Mouse (Mus musculus) intestine, embryonic 15.5 days (tissue): ENCODE results near the gene Gstm5. TPM values are rescaled to one million over a fixed set of nuclear protein-coding genes. Genes with fewer than 3 reads are reported as not detected.

Experiments
- ATAC-seq: fragments of 200-750 bp; cut with Nextera tagmentation; 2 replicates; pipeline ENCODE4 v1.8.0; 2017; ENCODE audit warnings: moderate TSS enrichment, moderate library complexity
- H3K27ac ChIP-seq: fragments of 300-500 bp; sonication (generic); 2 replicates; pipeline ENCODE4 v1.5.1; 2015; ENCODE audit warnings: mild to moderate bottlenecking, inconsistent platforms
- H3K27me3 ChIP-seq: fragments of 300-500 bp; sonication (generic); replicated peaks from 2 replicates; pipeline ENCODE4 v1.6.1; 2015; ENCODE audit warnings: inconsistent platforms
- H3K36me3 ChIP-seq: fragments of 300-500 bp; sonication (generic); 2 replicates; pipeline ENCODE4 v1.6.1; 2015; ENCODE audit warnings: inconsistent platforms
- H3K4me1 ChIP-seq: fragments of 300-500 bp; sonication (generic); replicated peaks from 2 replicates; pipeline ENCODE4 v1.6.1; 2015; ENCODE audit warnings: inconsistent platforms
- H3K4me2 ChIP-seq: fragments of 300-500 bp; sonication (generic); replicated peaks from 2 replicates; pipeline ENCODE4 v1.6.1; 2015; ENCODE audit warnings: mild to moderate bottlenecking, inconsistent platforms
- H3K4me3 ChIP-seq: fragments of 300-500 bp; sonication (generic); replicated peaks from 2 replicates; pipeline ENCODE4 v1.5.1; 2015; ENCODE audit warnings: inconsistent platforms
- H3K9ac ChIP-seq: fragments of 300-500 bp; sonication (generic); 2 replicates; pipeline ENCODE4 v1.6.1; 2015; ENCODE audit warnings: inconsistent platforms
- H3K9me3 ChIP-seq: fragments of 300-500 bp; sonication (generic); 2 replicates; pipeline ENCODE4 v1.6.1; 2016; ENCODE audit warnings: inconsistent platforms
- WGBS: fragments of 180-500 bp; shearing (Covaris S2); methylation state at CpG from one replicate; pipeline ENCODE4 v1.1.7; 2015; 5-methylcytosine and 5-hydroxymethylcytosine counted together
- polyA plus RNA-seq: library from polyadenylated mRNA; unstranded; fragments of >200 nt; fragmentation: Nextera tagmentation; extraction: Ambion mirVana; gene quantifications from 2 replicates; pipeline ENCODE4 v1.2.1, GENCODE M21; 2015

Gene Gstm5
- polyA plus RNA-seq, 1 experiment from 2014 or later: 186 TPM

DNA sequence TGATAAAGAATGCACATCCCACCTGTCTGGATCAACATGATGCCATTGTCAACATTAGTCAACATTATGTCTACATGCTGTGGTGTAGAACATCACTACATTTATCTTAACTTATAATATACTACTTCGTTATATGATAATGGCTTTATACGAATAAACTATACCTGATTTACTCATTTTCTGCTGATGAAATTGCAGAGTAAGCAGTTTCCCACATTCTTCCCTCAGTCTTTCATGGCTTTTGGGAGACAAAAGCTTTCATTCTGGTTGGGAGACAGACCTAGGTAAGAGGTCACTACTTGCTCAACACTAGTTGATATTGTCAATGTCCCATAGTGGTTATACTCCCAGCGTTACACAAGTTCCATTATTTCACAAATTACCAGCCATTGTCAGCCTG is 29.7 kb downstream of the Gstm5 start:
- Histone ChIP-seq H3K27me3 (no peaks in the 10 kb centered on the region), H3K9me3 (no peaks in the 10 kb centered on the region), H3K4me2 (no peak overlapping the region), H3K36me3 (no peaks in the 10 kb centered on the region), H3K27ac (no peak overlapping the region), H3K9ac (no peak overlapping the region), H3K4me1 (0 out of 2 replicates have a peak, but pooled peaks cover 2% of the 10 kb centered on the region), H3K4me3 (no peak overlapping the region)
- WGBS: 92% methylated on average over 3 of the region's 3 CpGs
- ATAC-seq: no peak

DNA sequence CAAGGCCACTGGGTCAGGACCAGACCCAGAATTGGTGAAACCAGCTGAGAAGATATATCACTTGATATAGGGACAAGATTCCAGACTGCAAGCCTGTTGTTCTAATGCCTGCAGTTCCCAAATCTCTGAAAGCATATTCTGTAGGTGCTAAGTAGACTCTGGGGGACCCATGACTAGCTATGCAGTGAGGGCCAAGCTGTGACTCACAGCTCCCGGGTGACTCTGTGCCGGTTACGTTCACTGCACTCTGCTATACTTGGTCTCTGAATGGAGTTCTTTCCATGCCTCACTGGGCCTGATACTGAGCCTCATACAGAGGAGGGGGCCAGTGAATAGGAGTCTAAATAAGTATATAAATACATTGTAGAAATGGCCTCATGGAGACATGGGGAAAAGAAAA is 32.2 kb downstream of the Gstm5 start:
- ATAC-seq: no peak
- no peak overlapping the region for H3K4me2 ChIP-seq

DNA sequence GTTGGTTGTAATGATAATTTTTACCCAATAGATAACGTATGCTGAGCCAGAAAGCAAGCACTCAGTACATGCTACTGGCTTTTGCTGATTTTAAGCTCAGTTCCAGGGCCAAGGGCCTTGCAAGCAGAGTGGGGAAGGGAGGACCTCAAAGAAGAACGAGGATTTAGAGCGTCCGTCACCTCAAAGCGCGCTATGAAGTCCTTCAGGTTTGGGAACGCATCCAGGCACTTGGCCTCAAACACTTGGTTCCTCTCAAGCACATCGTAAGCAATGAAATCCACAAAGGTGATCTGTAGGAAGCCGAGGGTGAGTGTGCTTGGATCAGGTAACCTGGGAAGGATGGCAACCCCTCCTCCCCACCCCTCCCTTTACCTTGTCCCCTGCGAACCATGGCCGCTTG is 33.1 kb downstream of the Gstm5 start:
- Histone ChIP-seq H3K9me3 (no peaks in the 10 kb centered on the region), H3K9ac (no peak overlapping the region)

More for the DNA sequence above, 32.2 kb downstream of the Gstm5 start:
- Histone ChIP-seq H3K36me3 (no peaks in the 10 kb centered on the region), H3K9me3 (no peaks in the 10 kb centered on the region), H3K4me3 (no peak overlapping the region), H3K27me3 (no peaks in the 10 kb centered on the region), H3K9ac (no peak overlapping the region), H3K27ac (no peak overlapping the region), H3K4me1 (0 out of 2 replicates have a peak, but pooled peaks cover 5% of the 10 kb centered on the region)
- 92% methylated on average over 3 of the region's 3 CpGs for WGBS

DNA sequence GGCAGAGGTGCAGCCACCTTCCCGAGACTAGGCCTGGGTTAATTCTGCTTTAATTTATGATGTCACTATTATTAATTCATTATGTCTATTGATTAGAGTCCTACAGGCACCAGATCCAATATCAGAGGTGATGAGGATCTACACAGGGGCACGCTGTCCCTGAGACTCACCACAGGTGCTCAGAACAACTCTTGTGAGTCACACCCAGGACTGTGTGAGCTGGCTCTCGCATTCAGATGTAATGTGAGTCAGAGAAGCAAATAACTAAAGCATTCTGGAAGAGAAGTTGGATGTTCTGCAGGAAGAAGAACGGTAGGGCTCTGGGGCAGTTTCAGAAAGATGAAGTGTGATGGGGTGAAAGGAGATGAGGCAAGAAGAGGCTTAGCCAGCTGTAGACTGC is 33.6 kb downstream of the Gstm5 start:
- no peak for ATAC-seq
- H3K4me1 ChIP-seq: 0 out of 2 replicates have a peak, but pooled peaks cover 5% of the 10 kb centered on the region

More for the DNA sequence above, 33.1 kb downstream of the Gstm5 start:
- Histone ChIP-seq H3K36me3 (no peaks in the 10 kb centered on the region), H3K27me3 (no peaks in the 10 kb centered on the region), H3K4me3 (no peak overlapping the region), H3K27ac (no peak overlapping the region), H3K4me1 (0 out of 2 replicates have a peak, but pooled peaks cover 5% of the 10 kb centered on the region), H3K4me2 (no peak overlapping the region)
- 78% methylated on average over 11 of the region's 11 CpGs for WGBS
- ATAC-seq: no peak

DNA sequence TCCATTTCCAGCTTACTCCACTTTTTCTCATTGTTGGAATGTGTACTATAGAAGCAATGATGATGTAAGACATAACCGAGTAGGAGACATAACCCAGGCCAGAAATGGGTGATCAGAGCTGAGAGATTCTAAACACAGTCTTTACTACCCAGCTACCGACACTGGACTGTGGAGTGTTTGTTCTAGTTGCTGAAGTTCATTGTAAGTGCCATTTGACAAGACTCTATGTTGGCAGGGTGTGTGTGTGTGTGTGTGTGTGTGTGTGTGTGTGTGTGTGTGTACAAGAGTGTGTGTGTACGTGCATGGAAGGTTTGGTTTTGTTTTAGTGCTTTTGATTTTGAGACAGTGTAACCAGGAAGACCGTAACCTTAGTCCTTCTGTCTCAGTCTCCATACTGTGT is 34.1 kb downstream of the Gstm5 start:
- no peaks in the 10 kb centered on the region for H3K36me3 ChIP-seq
- H3K27me3 ChIP-seq: no peaks in the 10 kb centered on the region
- H3K4me2 ChIP-seq: no peak overlapping the region
- H3K27ac ChIP-seq: no peak overlapping the region
- no peak overlapping the region for H3K4me3 ChIP-seq
- WGBS: 76% methylated on average over 4 of the region's 4 CpGs
- H3K9me3 ChIP-seq: no peaks in the 10 kb centered on the region
- H3K9ac ChIP-seq: no peak overlapping the region
- no peak for ATAC-seq
- 0 out of 2 replicates have a peak, but pooled peaks cover 5% of the 10 kb centered on the region for H3K4me1 ChIP-seq

More for the DNA sequence above, 33.6 kb downstream of the Gstm5 start:
- no peak overlapping the region for H3K4me3 ChIP-seq
- no peaks in the 10 kb centered on the region for H3K9me3 ChIP-seq
- H3K36me3 ChIP-seq: no peaks in the 10 kb centered on the region
- H3K4me2 ChIP-seq: no peak overlapping the region
- H3K27ac ChIP-seq: no peak overlapping the region
- no peaks in the 10 kb centered on the region for H3K27me3 ChIP-seq
- 73% methylated on average over 4 of the region's 4 CpGs for WGBS
- no peak overlapping the region for H3K9ac ChIP-seq

DNA sequence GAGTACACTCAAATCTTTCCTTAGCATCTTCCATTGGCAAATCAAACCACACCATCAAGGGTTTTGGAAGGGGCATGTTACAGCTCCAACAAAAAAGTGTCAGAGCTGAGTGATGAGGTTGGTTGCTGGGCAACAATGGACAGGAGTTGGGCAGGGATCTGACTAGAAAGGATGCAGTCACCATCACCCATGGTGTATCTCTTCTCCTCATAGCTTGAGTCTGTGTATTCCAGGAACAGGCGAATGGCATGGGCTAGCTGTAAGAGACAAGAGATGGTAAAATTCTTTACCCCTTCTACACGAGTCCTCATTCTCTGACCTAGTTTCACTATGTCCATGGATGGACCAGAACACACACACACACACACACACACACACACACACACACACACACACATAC is 35.5 kb downstream of the Gstm5 start:
- WGBS: 60% methylated on average over 2 of the region's 2 CpGs
- Histone ChIP-seq H3K4me3 (peak overlapping the region; percentile 33), H3K36me3 (no peaks in the 10 kb centered on the region), H3K27me3 (no peaks in the 10 kb centered on the region), H3K9ac (peak overlapping the region; percentile 28; the same call in 1 of the 2 replicates), H3K4me1 (0 out of 2 replicates have a peak, but pooled peaks cover 5% of the 10 kb centered on the region), H3K27ac (0 out of 2 replicates have a peak overlapping the region, but pooled peaks have one; percentile 27), H3K4me2 (peak overlapping the region; percentile 66), H3K9me3 (no peaks in the 10 kb centered on the region)
- no peak for ATAC-seq

DNA sequence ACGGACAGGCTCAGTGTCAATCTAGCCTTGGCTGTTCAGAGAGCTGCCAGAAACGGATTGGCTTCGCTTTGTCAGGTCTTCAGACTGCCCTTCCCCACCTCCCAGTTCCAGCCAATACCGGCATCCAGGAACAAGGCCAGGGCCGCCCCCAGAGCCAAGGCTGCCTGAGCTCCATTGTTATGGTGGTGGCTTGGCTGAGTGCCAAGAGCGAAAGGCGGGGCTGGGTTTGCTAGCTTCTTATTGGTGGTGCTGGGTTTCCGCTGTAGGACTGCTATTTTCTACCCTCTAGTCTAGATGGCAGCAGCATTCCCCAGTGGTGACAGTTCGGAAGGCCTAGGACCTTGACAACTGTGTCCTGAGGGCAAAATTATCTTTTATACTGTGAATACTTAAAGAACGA is 36.0 kb downstream of the Gstm5 start, which contains the start of gene Gstm7:
TSS of gene Gstm7 (minus strand) at position 148 of the 400 bp plus-strand sequence.
- peak; percentile 98 for ATAC-seq
- H3K4me2 ChIP-seq: peak within 1 kb of the TSS; percentile 66
- H3K9me3 ChIP-seq: no peaks in the 10 kb centered on the region
- H3K27ac ChIP-seq: peak within 1 kb of the TSS; percentile 28; the same call in 1 of the 2 replicates
- 7% methylated on average over 10 of the region's 10 CpGs for WGBS
- peak within 1 kb of the TSS; percentile 33 for H3K4me3 ChIP-seq
- peak within 1 kb of the TSS; percentile 28; the same call in 1 of the 2 replicates for H3K9ac ChIP-seq
- H3K4me1 ChIP-seq: 0 out of 2 replicates have a peak, but pooled peaks cover 5% of the 10 kb centered on the region
- H3K27me3 ChIP-seq: no peaks in the 10 kb centered on the region
- no peaks in the 10 kb centered on the region for H3K36me3 ChIP-seq

DNA sequence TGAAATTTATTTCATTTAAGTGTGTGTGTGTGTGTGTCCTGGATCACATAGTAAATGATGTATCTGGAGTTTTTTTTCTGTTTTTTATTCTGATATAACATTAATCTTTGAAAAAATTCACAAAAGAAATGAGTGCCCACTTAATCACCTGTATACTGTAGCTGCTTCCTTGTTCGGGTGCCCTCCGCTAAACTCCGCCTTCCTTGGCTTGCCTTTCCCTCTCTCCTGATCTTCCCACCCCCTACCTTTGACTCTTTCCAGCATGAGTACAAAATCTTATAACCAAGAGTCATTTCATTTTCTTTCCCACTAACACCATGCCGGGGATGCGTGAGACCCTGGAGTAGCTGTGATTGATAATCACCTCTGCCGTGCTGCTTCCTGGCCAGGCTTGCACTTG is 36.5 kb downstream of the Gstm5 start:
- Histone ChIP-seq H3K9me3 (no peaks in the 10 kb centered on the region), H3K4me3 (no peak overlapping the region), H3K4me1 (0 out of 2 replicates have a peak, but pooled peaks cover 5% of the 10 kb centered on the region), H3K4me2 (no peak overlapping the region), H3K36me3 (no peaks in the 10 kb centered on the region), H3K9ac (no peak overlapping the region), H3K27ac (peak overlapping the region; percentile 28; the same call in 1 of the 2 replicates), H3K27me3 (no peaks in the 10 kb centered on the region)
- whole genome bisulfite sequencing: 52% methylated on average over 6 of the region's 6 CpGs
- ATAC-seq: peak; percentile 71

DNA sequence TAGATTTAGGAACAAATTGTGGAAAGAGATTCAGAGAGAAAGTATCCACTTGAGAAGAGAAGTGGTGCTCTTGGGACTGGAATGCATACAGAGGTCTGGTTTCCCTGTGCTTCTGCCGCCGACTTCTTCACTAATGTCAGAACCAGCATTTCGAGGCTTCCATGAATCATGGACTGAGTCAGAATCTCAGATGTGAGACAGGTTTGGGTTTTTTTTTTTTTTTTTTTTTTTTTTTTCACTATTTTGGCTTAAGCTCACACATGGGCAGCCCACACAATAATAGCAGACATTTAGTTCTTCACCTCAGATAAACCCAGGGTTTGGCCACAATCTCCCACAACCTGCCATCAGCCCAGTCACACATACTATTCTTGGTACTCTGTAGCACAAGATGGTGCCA is 39.6 kb downstream of the Gstm5 start:
- Histone ChIP-seq H3K9me3 (no peaks in the 10 kb centered on the region), H3K36me3 (no peaks in the 10 kb centered on the region), H3K27ac (no peak overlapping the region), H3K27me3 (no peaks in the 10 kb centered on the region), H3K9ac (no peak overlapping the region), H3K4me3 (no peak overlapping the region), H3K4me1 (0 out of 2 replicates have a peak, but pooled peaks cover 4% of the 10 kb centered on the region), H3K4me2 (no peak overlapping the region)
- 76% methylated on average over 3 of the region's 3 CpGs for WGBS
- ATAC-seq: no peak

DNA sequence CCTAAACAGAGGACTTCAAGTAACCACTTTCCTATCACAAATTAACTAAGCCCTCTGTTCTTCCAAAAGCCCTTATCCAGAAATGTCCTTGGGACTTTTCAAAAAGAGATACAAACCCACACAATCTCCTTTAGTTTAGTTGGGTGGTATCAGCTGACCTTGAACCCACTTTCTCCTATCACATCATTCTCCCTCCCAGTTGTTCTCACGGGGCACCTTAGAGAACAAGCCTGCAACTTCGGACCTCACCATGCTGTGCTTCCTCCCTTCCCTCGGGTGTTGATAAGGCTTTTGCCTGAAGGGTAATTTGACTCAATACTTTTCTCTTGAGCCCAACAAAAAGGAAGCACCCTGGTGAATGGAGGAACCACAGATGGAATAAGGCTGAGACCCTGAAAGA is 40.3 kb downstream of the Gstm5 start:
- Histone ChIP-seq H3K4me1 (0 out of 2 replicates have a peak, but pooled peaks cover 4% of the 10 kb centered on the region), H3K27ac (no peak overlapping the region), H3K36me3 (no peaks in the 10 kb centered on the region), H3K4me2 (no peak overlapping the region), H3K9me3 (no peaks in the 10 kb centered on the region), H3K27me3 (no peaks in the 10 kb centered on the region), H3K9ac (no peak overlapping the region), H3K4me3 (no peak overlapping the region)
- ATAC-seq: no peak
- 46% methylated on average over 3 of the region's 3 CpGs for WGBS

DNA sequence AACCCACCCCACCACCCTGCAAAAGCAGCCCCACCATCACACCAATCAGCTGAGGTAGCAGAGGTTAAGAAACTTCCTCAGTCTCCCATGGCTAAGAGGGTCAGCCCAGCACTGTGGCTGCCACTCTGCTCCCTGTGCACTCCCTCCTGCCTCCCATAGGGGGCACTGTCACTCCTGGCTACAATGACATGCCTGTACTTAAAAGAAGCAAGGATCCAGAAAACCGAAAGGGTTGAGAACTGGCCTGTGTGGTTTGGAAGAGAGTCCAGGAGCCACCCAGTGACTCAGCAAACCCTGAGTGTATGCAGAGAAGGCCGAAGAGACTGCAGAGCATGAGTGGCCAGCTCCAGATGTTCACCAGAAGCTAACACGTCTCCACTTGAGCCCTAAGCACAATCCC is 43.8 kb downstream of the Gstm5 start:
- Histone ChIP-seq H3K4me2 (no peak overlapping the region), H3K27me3 (no peaks in the 10 kb centered on the region), H3K4me3 (no peak overlapping the region), H3K27ac (no peak overlapping the region), H3K9ac (no peak overlapping the region), H3K9me3 (no peaks in the 10 kb centered on the region), H3K36me3 (no peaks in the 10 kb centered on the region), H3K4me1 (no peaks in the 10 kb centered on the region)
- peak; percentile 41; the same call in 1 of the 2 replicates for ATAC-seq
- 39% methylated on average over 3 of the region's 3 CpGs for WGBS

DNA sequence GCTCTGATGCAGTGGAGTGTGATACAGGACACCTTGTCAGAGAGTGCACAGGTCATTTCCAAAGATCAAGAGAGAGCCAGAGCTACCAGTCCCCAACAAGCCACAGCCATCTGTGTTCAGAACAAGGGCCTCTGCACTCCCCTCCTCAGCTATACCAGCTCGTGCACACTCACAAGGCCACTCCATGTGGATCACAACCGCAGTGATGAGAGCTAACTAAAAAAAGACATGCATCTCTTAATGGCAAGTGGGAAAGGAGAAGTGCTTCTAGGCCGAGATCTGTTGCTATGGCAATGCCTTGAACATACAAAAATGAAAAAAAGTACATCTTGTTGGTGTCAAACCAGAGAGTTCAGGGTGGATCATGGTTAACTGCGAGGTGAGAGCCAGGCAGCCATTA is 44.2 kb downstream of the Gstm5 start:
- Histone ChIP-seq H3K4me1 (no peaks in the 10 kb centered on the region), H3K27ac (no peak overlapping the region), H3K4me2 (no peak overlapping the region), H3K36me3 (no peaks in the 10 kb centered on the region), H3K4me3 (no peak overlapping the region), H3K9ac (no peak overlapping the region), H3K27me3 (no peaks in the 10 kb centered on the region), H3K9me3 (no peaks in the 10 kb centered on the region)
- no peak for ATAC-seq
- WGBS: 77% methylated on average over 4 of the region's 4 CpGs

DNA sequence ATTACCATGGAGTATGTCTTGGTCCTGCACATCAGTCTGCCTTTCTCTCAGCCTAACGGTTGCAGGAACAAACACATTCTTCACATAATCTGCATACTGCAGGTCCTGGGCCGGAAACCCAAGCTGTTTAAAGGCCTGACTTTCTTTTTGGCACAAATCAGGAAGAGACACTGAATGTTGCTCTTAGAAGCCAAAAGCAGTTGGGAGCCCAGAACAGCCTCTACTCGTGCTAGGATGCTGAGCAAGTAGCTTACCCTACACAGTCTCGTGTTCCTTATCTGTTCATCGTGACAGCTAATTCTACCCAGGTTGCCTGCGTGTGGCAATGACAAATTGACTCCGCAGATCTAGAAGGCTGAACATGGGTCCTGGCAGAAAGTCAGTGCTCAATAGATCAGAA is 44.9 kb downstream of the Gstm5 start:
- Histone ChIP-seq H3K4me3 (no peak overlapping the region), H3K4me2 (no peak overlapping the region), H3K36me3 (no peaks in the 10 kb centered on the region), H3K4me1 (no peaks in the 10 kb centered on the region), H3K27me3 (no peaks in the 10 kb centered on the region), H3K9ac (no peak overlapping the region), H3K27ac (no peak overlapping the region), H3K9me3 (no peaks in the 10 kb centered on the region)
- ATAC-seq: no peak
- WGBS: 70% methylated on average over 7 of the region's 7 CpGs
